Mouse (Mus musculus) kidney, postnatal 10 days (tissue): ENCODE measurements around the gene Vmn2r13.
"Not testable (repeated sequence)": the region's sequence is repeated elsewhere in the genome, so short reads cannot be mapped to it uniquely, and the experiment has no call there.

Experiments
- DNase-seq: peaks from one replicate; pipeline ENCODE4 v3.0.0; 2021; ENCODE audit warnings: mixed read lengths

Gene Vmn2r13

DNA sequence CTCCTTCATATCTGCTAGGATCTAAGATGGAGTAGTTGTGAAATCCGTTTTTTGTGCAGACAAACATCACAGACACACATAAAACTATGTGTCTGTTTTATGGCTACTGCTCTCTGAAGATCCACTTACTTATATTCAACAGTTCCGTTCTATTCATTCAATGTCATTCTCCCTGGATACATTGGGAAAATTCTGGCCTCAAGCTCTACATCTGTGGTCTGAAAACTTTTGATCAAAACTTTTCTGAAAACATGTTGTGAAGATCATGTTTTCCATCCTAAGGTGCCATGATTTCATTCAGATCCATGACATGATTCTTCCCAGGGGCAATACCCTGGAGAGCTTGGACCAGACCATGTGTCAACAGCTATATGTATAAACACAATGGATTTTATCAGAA is at the start of gene Vmn2r13:
TSS of gene Vmn2r13 (minus strand) at position 101 of the 400 bp plus-strand sequence.
- DNase-seq = not testable (repeated sequence)

GRCm38 (mm10) chr5:109224608-109225007 is 32.6 kb upstream of the Vmn2r13 start, which contains the start of gene Vmn2r14:
Vmn2r14 (minus strand) TSS chr5:109224708.
- no peak for DNase-seq

DNA sequence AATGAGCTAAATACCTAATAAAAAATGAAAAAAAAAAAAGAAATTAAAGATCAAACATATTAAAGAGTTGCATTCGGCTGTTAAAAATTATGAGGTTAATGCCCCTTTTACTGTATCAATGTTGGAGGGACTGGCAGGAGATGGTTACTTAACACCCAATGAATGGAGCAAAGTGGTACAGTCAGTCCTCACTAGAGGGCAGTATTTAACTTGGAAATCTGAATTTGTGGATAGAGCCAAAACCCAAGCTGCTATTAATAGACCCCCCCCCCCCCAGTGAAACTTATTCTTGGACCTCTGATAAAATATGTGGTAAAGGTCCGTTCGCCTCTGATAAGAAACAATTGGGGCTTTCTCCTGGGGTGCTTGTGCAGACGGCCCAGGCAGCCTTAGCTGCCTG is 25.1 kb downstream of the Vmn2r13 start:
- not testable (repeated sequence) for DNase-seq

DNA sequence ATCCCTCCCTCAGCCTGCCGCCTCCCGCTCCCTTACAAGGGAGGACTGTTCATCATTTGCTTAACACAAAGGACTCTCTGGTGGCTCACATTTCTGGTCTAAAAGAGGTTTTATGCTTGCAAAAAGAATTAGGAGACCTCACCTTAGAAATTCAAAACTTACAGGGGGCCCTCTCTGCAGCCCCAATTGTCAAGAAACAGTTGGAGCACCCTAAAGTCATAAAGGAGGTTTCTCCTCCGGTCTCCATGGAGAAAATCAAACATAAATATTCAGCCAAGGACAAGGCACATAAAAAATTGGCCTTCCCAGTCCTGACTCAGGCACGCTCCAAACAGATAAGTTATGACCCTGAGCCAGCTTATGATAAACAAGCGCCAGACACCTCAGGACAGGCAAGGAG is 31.9 kb downstream of the Vmn2r13 start:
- no peak for DNase-seq

GRCm38 (mm10) chr5:109159576-109159975 is 32.4 kb downstream of the Vmn2r13 start:
- not testable (repeated sequence) for DNase-seq

DNA sequence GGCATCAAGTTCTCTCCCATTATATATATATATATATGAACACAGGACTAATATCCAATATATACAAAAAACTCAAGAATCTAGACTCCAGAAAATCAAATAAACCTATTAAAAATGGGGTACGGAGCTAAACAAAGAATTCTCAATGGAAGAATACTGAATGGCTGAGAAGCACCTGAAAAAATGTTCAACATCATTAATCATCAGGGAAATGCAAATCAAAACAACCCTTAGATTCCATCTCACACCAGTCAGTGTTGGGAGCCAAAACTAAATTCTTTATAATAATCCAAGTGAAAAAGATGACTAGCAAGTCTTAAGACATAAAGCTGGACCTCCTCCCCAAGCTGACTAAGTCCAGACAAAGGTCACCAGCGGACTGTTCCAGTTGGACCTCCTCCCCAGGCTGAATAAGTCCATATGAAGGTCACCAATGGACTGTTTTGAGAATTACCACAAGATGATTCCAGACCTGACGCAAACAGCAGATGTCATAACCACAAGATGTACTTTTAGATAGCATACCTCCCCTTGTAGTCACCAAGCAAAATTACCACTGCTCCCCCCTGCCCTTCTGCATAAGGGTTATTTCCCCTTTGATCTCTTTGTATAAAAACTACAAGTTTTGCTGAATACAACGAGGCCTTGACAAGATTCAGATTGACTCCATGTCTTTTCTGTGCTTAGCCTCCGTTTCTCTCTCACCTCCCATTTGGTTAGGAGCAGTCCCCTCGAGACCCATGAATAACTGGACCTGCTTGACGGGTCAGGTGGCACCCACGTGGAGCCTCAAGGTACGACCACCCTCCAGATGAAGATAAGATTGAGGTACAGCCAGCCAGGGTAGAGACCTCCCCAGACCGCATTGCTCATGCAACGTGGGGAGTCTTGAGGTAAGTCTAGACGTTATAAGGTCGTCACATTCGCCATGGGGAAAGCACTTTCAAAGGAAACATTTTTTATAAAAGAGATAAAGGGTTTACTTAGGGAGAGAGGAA is 33.2 kb downstream of the Vmn2r13 start:
- not testable (repeated sequence) for DNase-seq

GRCm38 (mm10) chr5:109139546-109139945 is 52.5 kb downstream of the Vmn2r13 start:
- no peak for DNase-seq

- no peak for DNase-seq
These were observed 55.3 kb downstream of the Vmn2r13 start for GRCm38 (mm10) chr5:109136731-109137130.
